Mouse (Mus musculus) gastrocnemius, postnatal 14 days (tissue): ENCODE measurements around the gene E2f3. TPM values are rescaled to one million over a fixed set of nuclear protein-coding genes. Genes with fewer than 3 reads are reported as not detected.
A peak's percentile ranks its signal among the peaks of the same experiment; 100 is the strongest.

Source experiments
- DNase-seq: peaks from one replicate; pipeline ENCODE4 v3.0.0; 2021; ENCODE audit warnings: mixed read lengths
- intact Hi-C: fragments of 180-260 bp; cut with DNase I; formaldehyde crosslinking; loops from one replicate; pipeline ENCODE4 v1.15.1; 2025; ENCODE audit warnings: low total_unique reads
- long read RNA-seq, 2 experiments: library from polyadenylated mRNA; stranded (forward); transcript quantifications; one replicate each; pipeline ENCODE4 v2.0.0; 2021
- total RNA-seq, 2 experiments: library from RNA; stranded (reverse); gene quantifications; 2 replicates each; pipeline ENCODE4 v1.2.3; 2021

The E2f3 gene
- 10 to 100 TPM in 1 of 2 experiments, 1 to 10 TPM in 1; 7.9 to 11.0 TPM for total RNA-seq
- long read RNA-seq, experiment 1, partial matches to known transcripts, result 1 of 2 reads
- long read RNA-seq, experiment 1, other reads (novel, unspliced or antisense), result 1 of 2 reads
- long read RNA-seq, experiment 2, partial matches to known transcripts, result 0 of 2 reads
- long read RNA-seq, experiment 2, other reads (novel, unspliced or antisense), result 2 of 2 reads

DNA sequence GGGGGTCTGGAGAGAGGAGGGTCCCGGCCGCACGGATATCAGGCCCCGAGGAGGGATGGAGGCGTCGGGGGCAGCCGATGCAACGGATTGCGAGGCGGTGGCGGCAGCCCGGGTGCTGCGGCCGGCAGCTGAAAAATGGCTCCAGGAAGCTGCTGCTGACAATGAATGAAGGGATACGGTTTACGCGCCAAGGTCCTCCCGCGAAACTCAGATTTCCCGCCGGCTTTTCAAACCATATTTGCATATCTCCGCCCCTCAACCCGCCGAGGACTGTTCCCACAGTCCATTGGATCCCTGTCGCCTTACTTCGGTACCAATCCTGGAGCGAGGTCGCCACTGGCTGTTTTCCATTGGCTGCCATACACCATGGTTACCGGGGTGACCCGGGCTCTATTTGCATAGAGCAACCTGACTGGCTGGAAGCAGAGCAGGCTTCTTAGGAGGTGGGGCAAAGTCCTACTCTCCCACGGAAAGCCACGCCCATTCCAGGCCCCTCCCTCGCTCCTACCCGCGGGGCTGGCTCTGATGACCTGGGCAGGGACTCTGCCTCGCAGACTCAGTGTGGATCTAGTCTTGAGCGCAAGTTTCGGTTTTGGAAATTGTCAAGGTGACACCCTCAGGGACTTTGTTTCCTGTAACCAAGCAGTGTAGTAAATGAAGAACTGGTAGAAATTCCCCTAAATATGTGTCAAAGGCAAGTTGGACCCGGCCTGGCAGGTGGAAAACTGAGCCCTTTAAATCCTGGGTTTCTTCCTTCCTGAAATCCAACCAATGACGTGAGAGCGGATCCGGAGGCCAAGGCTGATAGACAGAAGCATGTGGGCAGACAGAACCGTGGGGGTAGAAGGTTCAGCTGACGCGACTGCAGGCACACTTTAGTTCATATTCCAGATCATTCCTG lies at the start of gene E2f3:
E2f3 (minus strand) TSS at position 209 of the 901 bp plus-strand sequence.
- DNase-seq, result peak; percentile 99
- intact Hi-C loops, result no loop called here

DNA sequence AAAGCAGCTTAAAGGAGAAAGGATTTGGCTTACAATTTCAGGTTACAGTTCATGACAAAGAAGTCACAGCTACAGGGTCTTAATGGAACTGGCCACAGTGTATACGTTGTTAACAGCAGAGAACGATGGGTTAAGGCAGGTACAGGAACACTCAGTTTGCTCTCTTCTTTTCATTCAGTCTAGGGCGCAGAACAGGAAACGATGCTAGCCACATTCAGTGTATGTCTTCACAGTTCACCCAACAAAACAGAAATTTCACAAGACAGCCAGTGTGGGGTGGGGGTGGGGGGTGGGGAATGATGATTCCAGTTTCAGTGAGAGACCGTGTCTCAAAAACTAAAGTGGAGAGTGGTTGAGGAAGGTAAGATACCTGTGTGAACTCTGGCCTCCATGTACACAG lies 48.7 kb upstream of the E2f3 start:
- no peak for DNase-seq
- intact Hi-C loops, result no loop called here

GRCm38 (mm10) chr13:30031684-30032335 lies 45.9 kb upstream of the E2f3 start:
- intact Hi-C loops, result no loop called here
- DNase-seq, result no peak

DNA sequence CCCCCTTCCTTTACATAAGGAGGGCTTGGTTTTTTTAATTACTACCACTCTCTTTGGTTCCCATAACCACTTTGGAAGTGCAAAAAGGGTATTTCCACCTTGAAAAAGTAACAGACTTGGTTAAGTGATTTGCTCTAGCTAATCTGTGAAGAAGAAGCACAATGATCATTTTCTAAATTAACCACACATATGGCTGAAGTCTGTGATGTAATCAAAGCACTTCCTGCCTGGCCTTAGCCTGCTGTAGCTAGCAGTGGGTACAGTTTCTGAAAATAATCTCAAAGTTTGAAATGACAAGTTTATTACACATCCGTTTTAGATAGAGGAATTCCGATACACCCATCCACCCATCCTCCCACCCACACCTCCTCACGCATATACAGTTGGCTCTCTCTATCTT lies 42.0 kb upstream of the E2f3 start:
- DNase-seq, result no peak
- intact Hi-C loops, result no loop called here

GRCm38 (mm10) chr13:30022487-30022886 lies 36.6 kb upstream of the E2f3 start:
- intact Hi-C loops, result no loop called here
- DNase-seq, result no peak

GRCm38 (mm10) chr13:30018573-30018972 lies 32.7 kb upstream of the E2f3 start:
- intact Hi-C loops, result no loop called here
- no peak for DNase-seq

DNA sequence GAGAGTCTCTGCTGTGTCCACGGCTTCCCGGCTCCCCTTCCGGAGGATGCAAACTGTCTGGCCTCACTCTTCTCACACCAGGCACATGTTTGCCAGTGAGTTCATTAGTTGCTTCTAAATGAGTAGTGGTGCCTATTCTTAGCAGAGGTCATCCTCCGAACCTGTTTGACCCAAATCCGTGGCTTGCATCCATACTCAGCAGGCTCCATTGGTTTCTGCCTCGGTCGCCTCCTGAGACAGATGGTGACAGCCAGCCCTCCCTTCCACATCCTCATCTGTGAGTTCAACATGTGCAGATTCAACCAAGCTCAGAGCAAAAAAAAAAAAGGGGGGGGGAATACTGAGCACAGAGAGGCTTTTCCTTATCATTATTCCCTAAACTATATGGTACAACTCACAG lies 31.7 kb upstream of the E2f3 start:
- intact Hi-C loops, result no loop called here

GRCm38 (mm10) chr13:30014576-30014975 lies 28.7 kb upstream of the E2f3 start:
- intact Hi-C loops, result no loop called here

More for the DNA sequence above, 31.7 kb upstream of the E2f3 start:
- no peak for DNase-seq

GRCm38 (mm10) chr13:30012226-30012625 lies 26.4 kb upstream of the E2f3 start:
- intact Hi-C loops, result no loop called here
- no peak for DNase-seq

More at GRCm38 (mm10) chr13:30014576-30014975, 28.7 kb upstream of the E2f3 start:
- DNase-seq, result no peak

DNA sequence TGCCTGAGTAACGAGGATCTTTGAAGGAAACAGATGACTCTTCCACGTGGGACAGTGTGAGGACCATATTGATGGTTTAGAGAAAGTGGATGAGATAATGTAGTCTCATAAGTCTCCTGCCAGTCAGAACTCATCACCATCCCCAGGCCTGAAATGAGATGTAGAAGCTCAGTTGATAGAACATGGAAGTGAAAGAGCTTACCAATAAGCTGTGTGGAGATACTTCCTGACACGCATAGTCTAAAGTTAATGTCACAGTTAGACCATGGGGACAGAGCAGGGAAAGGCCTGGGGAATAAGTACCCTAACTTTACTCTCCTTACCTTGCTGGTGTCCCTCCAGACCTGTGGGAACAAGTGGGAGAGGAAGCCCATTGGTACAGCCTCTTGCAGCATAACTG lies 22.9 kb upstream of the E2f3 start:
- DNase-seq, result no peak
- intact Hi-C loops, result no loop called here

GRCm38 (mm10) chr13:30005422-30005821 lies 19.6 kb upstream of the E2f3 start:
- intact Hi-C loops, result no loop called here

DNA sequence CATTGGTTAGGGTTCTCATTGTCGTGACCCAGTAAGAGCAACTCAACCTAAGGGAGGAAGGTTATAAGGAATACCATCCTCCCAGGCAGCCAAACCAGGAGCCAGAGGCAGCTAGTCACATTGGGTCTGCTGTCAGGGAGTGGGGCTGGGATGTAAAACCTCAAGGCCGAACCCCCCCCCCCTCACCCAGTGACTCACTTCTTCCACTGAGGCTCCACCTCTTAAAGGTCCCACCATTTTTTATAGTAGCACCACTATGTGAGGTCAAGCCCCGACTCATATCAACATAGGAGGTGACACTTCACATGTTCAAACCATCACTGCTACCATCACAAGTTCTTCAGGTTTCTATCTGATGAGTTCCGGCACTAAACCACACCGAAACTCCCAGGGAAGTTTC lies 19.0 kb upstream of the E2f3 start:
- no peak for DNase-seq
- intact Hi-C loops, result no loop called here

More at GRCm38 (mm10) chr13:30005422-30005821, 19.6 kb upstream of the E2f3 start:
- no peak for DNase-seq

- no peak for DNase-seq
- intact Hi-C loops, result no loop called here
Measured at GRCm38 (mm10) chr13:30003169-30003568, 17.3 kb upstream of the E2f3 start.

GRCm38 (mm10) chr13:30001041-30001440 lies 15.2 kb upstream of the E2f3 start:
- intact Hi-C loops, result no loop called here
- no peak for DNase-seq

DNA sequence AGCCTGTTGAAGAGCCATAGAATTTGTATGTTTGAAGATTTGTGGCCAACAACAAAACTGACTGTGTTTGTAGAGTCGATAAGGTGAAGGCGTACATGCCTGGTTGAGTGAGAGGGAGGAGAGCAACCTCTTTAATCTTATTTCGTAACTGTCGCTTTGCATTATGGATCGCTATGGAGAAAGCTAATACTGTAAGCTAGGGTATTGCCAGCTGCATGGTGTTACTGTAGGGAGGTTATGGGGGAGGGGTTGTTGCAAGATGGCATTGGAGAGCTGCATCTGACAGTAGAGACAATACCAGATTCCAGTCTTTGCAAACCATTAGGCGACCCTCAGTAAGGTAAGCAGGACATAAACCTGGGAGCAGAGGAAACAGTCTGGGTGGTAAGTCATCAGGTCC lies 2.1 kb upstream of the E2f3 start:
- DNase-seq, result no peak
- intact Hi-C loops, result no loop called here

DNA sequence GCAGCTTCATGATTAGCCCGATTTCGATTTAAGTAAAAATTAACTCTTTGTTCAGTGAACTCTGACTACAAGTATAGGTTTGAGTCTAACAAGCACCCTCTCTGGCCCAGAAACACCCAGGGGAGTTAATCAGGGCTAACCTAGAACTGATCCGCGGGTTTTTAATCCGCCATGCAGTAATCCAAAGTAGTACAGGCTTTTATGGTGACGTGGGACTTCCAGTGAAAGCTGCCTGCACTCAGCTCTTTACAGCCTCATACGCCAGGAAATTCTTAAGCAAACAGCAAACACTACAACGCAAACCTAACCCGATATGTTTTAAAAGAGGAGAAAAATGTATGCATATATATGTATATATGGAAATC lies 875 bp upstream of the E2f3 start:
- no peak for DNase-seq
- intact Hi-C loops, result no loop called here

GRCm38 (mm10) chr13:29985101-29985854 lies 585 bp downstream of the E2f3 start:
- peak; percentile 43 for DNase-seq

GRCm38 (mm10) chr13:29984286-29985100 lies 1.4 kb downstream of the E2f3 start:
- intact Hi-C loops, result no loop called here
- peak; percentile 90 for DNase-seq

More at GRCm38 (mm10) chr13:29985101-29985854, 585 bp downstream of the E2f3 start:
- intact Hi-C loops, result no loop called here
